Mouse (Mus musculus): ENCODE results near the gene Asb16.
A peak's percentile ranks its signal among the peaks of the same experiment; 100 is the strongest.

DNA sequence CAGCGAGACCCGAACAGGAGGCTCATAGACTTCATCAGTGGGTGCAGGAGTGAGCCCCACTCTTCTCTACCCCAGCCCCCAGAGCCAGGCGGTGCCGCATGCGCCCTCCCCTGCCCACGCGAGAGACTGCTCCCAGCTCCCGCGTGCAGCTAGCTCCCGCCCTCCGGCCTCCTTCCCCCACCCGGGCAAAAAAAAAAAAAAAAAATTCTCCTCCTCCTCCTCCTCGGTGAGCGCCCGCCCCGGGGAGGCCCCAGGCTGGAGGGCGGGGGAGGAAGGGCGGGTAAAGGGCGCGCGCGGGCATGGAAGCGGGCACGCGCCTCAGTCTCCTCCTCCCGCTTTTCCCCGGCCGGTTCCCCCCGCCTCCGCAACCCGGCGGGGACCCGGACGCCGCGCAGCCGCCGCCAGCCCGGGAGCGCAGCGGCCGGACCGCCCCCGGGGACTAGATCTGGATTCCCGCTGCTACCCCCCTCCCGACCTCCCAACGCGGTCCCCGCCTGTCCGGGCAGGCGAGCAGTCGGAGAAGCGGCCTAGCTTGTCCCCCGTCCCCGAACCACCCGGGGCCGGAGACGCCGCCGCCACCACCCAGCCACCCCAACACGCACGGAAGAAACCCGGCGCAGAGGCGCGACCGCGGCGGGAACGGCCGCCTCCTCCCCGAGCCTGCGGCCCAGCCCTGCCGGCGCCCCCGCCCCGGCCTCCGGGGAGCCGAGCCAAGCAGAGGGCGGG is 48.2 kb downstream of the Asb16 start:
- TF ChIP-seq EP300 (IDR thresholded peaks at IDR 0.05; ENCODE audit: low read depth), result no peak; the same call in 1 of the 2 replicates
- peak; percentile 29 for TF ChIP-seq CTCF (IDR thresholded peaks at IDR 0.05; ENCODE audit: low read depth)

Data from liver, embryonic 14.5 days (tissue).